Mouse (Mus musculus) cerebellum, adult 18-20 months (tissue): ENCODE measurements around the gene Sel1l2.
"Not testable (repeated sequence)": the region's sequence is repeated elsewhere in the genome, so short reads cannot be mapped to it uniquely, and the experiment has no call there.

Source experiments
- DNase-seq, 2 experiments: peaks; one replicate each; pipeline ENCODE4 v3.0.0; 2021

The Sel1l2 gene

GRCm38 (mm10) chr2:140214519-140215027 lies 174.9 kb downstream of the Sel1l2 start:
- DNase-seq, result no peak

GRCm38 (mm10) chr2:140203756-140204155 lies 185.8 kb downstream of the Sel1l2 start:
- DNase-seq, result no peak

GRCm38 (mm10) chr2:140202573-140202972 lies 186.9 kb downstream of the Sel1l2 start:
- DNase-seq, result no peak

- no peak for DNase-seq
These were observed 188.8 kb downstream of the Sel1l2 start for GRCm38 (mm10) chr2:140200713-140201112.

- DNase-seq, result not testable (repeated sequence)
These were observed 203.8 kb downstream of the Sel1l2 start for GRCm38 (mm10) chr2:140185685-140186210.
